Mouse (Mus musculus) frontal cortex, postnatal 14 days (tissue): ENCODE results near the gene E2f3.
A peak's percentile ranks its signal among the peaks of the same experiment; 100 is the strongest.

Experiments
- DNase-seq, 2 experiments: peaks; one replicate each; pipeline ENCODE4 v3.0.0; 2022; ENCODE audit warnings: low spot score in 2 of 2

Gene E2f3

DNA sequence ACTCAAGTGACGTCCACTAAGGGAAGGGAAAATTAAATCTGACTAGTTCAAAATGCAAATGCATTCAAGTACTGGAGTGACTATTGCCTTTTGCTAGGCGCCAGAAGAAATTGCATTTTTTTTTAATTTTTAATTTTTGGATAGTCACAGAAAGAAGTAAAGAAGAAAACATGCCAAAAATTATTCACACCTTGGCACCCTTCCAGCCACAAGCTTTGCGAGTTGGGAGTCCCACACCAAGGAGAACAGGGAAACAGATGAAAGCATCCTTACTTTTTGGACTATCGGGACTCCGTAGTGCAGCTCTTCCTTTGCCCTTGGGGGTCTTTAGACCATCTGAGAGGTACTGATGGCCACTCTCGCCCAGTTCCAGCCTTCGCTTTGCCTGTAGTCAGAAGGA lies 66.0 kb downstream of the E2f3 start:
- DNase-seq = no peak

DNA sequence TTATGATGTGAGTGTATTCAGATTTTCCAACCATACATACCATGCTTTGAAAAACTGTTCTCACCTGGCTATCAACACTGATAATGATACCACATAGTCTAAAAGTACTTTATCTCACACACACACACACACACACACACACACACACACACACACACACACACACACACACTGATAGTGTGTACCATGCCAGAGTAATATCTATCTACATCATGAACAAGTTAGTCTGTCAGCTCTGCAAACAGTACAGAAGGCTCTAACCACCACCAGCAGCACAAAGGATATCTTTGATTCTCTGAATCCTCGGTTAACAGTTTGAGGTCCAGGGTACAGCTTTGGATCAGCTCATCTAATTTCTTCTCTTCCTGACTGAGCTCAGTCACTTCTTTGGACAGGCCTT lies 69.3 kb downstream of the E2f3 start:
- no peak for DNase-seq

DNA sequence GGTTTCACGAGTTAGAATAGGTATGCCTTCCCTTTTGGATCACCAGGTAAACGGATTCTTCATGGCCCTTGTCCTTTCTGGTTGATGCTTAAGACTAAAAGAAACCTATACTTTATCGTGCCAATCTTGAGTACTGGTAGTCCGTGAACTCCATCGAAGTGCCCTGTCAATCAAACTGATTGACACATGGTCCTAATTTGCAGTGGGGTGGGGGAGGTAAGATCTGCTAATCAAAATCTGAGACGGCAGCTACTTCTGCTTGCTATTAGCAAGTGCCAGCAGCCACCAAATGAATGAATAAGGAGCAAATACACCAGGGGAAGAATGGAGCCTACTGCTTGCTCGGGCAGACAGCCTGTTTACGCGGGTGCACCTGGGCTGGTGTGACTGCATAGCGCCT lies 72.3 kb downstream of the E2f3 start:
- no peak for DNase-seq

DNA sequence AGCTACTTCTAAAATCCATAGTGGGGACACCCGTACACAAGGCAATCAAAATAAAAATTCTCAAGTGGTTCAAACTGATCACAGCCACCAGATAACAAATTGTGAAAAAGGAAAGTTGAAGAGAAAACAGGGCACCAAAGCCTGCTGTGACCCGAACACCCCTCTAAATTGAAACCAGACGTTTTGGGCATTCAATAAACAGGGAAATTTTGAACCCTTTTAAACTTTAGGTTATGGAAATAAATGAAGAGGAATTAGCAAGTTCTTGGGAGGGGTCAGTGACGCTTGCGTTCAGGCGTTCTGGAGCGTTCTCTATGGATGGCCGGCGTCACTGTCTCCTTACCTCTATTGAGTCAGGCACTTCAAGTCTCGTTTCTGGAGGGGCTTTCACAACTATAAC lies 72.8 kb downstream of the E2f3 start:
- no peak for DNase-seq

DNA sequence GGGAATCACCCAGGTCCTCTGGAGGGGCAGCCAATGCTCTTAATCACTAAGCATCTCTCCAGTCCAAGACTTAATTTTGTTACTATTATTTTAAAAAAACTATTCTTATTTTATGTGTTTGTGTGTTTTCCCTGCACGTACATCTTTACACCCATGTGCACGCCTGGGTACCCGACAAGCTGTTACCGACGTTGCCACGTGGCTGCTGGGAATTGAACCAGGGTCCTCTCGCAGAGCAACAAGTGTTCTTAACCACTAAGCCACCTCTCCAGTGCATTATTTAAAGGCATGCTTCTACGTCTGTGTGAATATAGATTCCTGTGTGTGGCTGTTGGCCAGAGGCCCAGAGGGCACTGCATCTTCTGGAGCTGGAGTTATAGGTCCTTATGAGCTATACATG lies 73.6 kb downstream of the E2f3 start:
- DNase-seq = no peak

DNA sequence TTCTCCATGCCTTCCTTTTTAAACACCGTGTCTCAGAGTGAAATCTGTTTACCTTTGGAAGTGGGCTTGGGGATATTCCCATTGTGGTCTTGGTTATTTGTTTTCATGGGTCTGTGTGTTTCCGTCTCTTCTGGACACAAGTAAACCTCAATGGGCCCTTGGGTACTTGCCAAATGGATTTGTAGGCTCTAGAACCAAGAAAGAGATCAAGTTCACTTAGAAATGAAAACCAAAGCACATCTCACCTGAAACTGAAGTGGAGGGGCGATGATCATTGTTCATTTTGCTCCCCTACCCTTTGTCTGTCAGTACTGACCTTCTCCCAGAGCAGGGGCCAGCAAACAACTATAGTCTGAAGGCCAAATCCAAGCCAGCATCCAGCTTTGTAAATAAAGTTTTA lies 74.7 kb downstream of the E2f3 start:
- DNase-seq = no peak

DNA sequence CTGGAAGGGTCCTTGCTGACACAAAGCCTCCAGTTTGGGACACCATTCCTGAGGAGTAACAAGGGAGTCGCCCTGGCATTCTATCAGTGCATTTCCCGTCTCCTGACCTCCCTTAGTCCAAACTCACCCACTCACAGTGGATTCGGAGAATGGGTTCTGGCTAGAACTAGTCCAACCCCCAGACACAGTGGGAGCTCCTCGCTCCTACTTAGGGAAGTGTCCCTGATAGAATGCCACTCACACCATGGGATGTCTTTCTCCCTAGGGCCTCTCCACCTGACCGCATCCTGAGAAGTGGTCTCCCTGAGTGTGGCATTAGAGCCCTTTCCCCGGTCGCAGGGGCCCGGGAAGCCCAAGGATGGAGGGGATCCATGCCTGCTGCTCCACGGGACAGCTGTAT lies 77.4 kb downstream of the E2f3 start:
- DNase-seq = no peak

DNA sequence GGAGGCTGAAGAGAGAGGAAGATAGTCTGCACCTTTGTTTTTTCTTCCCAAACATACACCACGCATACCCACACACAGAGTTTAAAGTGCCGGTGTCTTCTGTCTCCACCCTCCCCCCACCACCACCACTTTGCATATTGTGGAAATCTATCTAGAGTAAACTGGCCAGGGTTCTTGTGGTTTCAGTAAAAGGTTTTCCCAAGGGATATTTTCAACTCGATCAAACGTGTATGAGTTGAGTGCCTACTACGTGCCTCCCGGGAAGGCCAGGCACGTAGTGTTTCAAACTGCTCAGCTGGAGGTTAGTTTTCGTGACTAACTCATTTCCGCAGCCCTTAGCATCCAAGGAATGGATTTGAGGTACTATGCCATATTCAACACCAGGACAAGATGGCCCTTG lies 77.9 kb downstream of the E2f3 start:
- no peak for DNase-seq

DNA sequence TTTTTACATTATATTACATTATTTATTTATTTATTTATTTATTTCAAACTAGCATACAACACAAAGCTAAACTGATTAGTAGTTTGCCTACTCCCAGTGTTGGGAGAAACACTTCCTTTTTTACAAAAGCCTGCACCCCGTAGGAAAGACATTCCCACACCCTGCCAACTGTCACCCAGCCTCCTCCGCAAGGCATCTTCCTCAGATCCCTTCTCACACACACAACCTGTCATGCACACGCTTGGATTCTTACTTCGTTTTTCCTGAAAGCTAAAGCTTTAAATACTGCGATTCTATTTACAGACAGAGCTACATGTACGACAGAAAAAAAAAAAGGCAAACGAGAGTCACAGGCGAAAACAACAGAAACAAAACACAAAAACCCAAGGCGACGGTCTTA lies 79.1 kb downstream of the E2f3 start:
- DNase-seq = no peak

DNA sequence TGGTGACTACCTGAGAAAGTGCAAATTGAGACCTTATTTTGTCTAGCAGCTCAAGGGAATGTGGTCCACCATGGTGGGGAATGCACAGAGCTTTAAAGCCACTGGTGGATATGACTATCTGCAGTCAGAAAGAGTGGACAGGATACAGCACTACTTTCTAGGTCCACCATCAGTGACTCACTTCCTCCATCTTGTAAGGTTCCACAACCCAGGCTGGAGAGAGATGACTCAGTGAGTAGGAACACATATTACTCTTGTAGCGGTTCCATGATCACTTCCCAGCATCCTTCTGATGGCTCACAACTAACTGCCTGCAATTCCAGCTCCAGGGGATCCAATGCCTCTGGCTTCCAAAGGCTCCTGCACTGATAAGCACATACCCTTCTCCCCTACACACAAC lies 82.5 kb downstream of the E2f3 start:
- no peak for DNase-seq

DNA sequence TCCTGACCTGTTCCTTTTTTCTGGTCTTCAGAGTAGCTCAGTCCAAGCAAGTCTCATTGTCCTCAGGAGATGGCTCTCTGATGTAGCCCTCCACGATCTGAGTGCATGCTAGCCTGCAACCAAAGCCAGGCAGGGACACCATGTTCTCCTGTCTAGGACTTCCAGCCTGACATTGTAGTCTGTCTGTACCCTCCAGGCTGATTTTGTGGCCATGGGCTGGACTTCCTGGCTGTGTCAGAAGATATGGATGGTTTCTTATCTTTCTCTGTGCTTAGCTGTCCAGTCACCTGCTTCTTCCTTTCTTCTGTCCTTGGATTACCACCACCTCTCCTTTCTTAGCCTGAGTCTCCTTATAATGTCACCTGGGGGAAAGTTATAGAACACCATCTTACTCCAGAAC lies 83.2 kb downstream of the E2f3 start:
- DNase-seq = no peak

DNA sequence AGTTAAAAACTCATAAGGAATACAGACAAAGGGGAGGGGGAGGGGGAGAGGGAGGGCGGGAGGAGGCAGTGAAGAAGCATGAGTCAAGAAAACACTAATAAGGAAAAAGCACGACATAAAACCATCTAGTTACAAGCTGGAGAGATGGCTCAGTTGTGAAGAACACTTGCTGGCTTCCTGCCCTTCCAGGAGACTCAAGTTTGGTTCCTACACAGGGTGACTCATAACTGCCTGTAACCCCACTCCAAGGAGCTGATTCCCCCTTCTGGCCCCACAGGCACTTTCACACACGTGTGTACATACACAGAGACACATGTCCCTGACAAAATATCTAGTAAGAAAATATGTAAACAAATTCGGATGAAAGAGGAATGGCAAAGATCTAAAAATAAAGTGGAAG lies 84.2 kb downstream of the E2f3 start:
- DNase-seq = no peak

DNA sequence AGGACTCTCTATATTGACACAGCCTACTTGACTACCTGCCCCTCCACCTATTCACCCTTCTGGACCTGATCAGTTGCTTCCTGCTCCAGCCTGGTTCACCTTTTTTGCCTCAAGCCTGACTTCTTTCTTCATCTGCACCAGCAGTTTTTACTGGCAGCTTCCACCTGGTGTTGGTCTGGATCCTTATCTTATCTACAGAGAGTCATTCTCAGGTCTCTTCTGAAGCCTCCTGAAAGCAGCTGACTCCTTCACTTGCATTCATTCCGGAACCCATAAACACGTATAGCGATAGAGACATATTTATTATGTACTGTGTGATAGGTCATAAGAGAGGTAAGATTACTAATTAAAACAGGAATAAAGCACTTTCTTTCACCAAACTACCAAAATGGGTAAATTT lies 119.1 kb downstream of the E2f3 start:
- DNase-seq = no peak

DNA sequence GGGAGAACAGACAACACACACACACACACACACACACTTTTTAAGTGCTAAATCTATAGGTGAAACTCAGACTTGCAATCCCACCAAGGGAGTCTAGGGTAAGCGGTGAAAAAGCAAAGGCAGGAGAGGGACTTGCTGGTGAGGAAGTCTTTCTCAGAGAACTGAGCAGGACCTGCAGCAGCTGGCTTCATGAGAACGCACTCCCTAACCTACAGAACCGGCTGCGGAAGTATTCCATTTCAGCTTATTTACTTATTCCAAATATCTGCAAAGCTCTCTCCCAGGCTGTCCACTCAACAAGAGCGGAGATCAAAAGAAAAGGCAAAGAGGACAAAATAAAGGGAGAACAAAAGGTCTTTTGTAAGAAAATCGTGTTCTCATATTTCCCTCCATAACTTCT lies 121.5 kb downstream of the E2f3 start:
- no peak for DNase-seq

DNA sequence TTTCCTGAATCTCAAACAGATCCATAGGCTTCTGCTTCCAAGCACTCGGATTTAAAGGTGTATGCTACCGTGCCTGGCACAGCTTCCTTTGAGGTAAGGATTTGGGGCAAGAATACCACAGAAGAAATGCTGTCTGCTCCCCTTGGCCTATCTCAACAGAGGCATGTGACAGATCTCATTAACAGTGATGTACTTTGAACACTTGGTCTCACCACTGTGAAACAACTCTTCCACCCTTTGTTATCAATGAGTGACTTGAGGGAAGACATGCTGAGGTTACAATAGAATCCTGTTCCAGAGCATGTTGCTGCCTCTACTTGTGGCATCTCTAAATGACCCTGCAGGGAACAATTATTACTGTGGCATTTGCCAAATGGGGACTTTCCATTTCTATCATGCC lies 125.8 kb downstream of the E2f3 start:
- no peak for DNase-seq

DNA sequence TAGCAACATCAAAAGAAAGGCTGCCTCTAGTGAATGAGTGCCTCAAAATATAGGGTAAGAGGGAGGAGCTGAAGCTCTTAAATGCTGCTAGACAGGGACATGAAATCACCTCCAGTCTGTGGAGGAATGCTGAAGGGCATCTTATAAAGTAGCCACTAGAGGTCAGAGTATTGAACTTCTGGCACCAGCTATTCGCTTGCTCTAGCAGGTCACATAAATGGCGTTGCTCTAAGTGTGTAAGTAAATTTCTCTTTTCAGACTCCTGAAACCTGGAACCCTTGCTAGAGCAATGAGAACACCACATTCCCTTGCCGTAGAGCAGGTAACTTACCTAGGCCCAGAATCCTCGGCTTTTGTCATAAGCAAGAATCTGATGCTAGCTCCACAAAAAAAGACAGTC lies 128.4 kb downstream of the E2f3 start:
- DNase-seq = peak in 1 of 2 experiments; percentile 4
